9 mouse cellular contexts compared by ENCODE assay signal in the genomic region with DNA sequence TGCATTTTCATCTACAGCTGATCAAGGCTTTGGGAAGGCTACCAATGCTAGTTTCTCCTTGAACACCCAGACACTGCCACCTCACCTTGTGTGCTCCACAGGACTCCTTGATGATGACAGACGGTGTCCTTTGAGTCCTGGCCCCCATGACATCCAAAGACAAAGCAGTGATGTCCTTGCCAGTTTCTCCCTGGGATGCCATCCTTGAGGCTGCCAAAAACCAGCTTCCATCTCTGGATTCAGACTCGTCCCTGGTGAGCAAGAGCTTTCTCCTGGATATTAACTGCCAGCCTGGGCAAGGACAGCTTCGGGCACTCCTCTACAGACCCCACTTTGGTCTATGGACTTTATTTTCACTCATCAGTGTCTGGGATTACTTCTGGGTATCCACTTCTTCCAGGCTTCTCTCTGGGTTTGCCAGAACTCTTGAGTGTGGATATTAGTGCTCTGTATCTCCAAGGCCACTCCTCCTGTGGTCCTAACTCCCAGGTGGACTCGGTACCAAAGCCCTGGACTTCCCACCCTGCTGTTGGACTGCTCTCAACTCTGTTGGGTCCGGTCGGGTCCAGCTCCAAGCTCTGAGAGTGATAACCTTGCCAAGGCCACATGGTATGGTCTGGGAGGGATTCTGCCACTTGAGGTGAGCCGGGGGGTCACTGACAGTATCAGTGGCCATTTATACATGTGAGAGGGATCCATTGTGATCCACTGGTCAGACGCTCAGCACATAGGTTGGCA. TPM values are rescaled to one million over a fixed set of nuclear protein-coding genes. Genes with fewer than 3 reads are reported as not detected.
A peak's percentile ranks its signal among the peaks of the same experiment; 100 is the strongest.
DNase-seq lines count a peak whose midpoint lies in the region; ATAC-seq and TF ChIP-seq lines count a peak whose summit lies in the region.
"Had no signal": no experiment of that assay in that cellular context is flagged by ENCODE, and none has a peak within 500 bp of the region (broad histone marks: within the 10 kb centered on the region; RNA-seq: fewer than 3 reads in every experiment).

No protein-coding gene starts in this region.

- no peak for TF ChIP-seq CTCF in testis, adult 2 months (IDR thresholded peaks at IDR 0.05; ENCODE audit: control insufficient read depth, insufficient read depth, insufficient replicate concordance, low read depth, low read length)

- H3K27ac ChIP-seq in heart, embryonic 10.5 days, result no peak overlapping the region
- no peak overlapping the region for H3K27ac ChIP-seq in testis, adult 2 months (ENCODE audit: control insufficient read depth, insufficient read depth, low read depth, low read length)
- H3K27ac ChIP-seq in limb, embryonic 13.5 days, result no peak overlapping the region

- H3K9me3 ChIP-seq in heart, embryonic 10.5 days, result no peaks in the 10 kb centered on the region
- H3K9me3 ChIP-seq in limb, embryonic 13.5 days, result no peaks in the 10 kb centered on the region

- DNase-seq in heart, embryonic 10.5 days (ENCODE audit: low spot score), result no peak
- no peak for DNase-seq in heart, adult 9 months (ENCODE audit: low spot score in 2 of 2)
- no peak for DNase-seq in testis, postnatal 14 days (ENCODE audit: low spot score)
- DNase-seq in spleen, postnatal 4 days (ENCODE audit: low spot score in 2 of 2), result no peak
- no peak for DNase-seq in ovary, postnatal 10 days (ENCODE audit: low spot score)
- no peak for DNase-seq in lung, postnatal 10 days
- DNase-seq: kidney, postnatal 14 days had no signal

- peaks cover 23% of the 10 kb centered on the region for H3K4me1 ChIP-seq in heart, embryonic 10.5 days
- peaks cover 9% of the 10 kb centered on the region for H3K4me1 ChIP-seq in testis, adult 2 months (ENCODE audit: control insufficient read depth, insufficient read depth, low read length)
- H3K4me1 ChIP-seq in limb, embryonic 13.5 days, result peaks cover 21% of the 10 kb centered on the region

- 0 out of 2 replicates have a peak overlapping the region, but pooled peaks have one; percentile 96 for H3K4me3 ChIP-seq in heart, embryonic 10.5 days
- H3K4me3 ChIP-seq in testis, adult 2 months (ENCODE audit: control insufficient read depth, low read depth, low read length), result peak overlapping the region; percentile 75
- H3K4me3 ChIP-seq in limb, embryonic 13.5 days, result peak overlapping the region; percentile 94; the same call in 1 of the 2 replicates

- H3K36me3 ChIP-seq in heart, embryonic 10.5 days, result no peaks in the 10 kb centered on the region; the same call in 1 of the 2 replicates
- peaks cover 3% of the 10 kb centered on the region for H3K36me3 ChIP-seq in testis, adult 2 months (ENCODE audit: control insufficient read depth, insufficient read depth, low read length)
- no peaks in the 10 kb centered on the region for H3K36me3 ChIP-seq in limb, embryonic 13.5 days

- TF ChIP-seq POLR2A in testis, adult 2 months (IDR thresholded peaks at IDR 0.05; ENCODE audit: control insufficient read depth, low read depth, low read length), result no peak

- ATAC-seq in limb, embryonic 13.5 days (ENCODE audit: low FRiP score, low read depth), result no peak

- peak overlapping the region; percentile 79 for H3K4me2 ChIP-seq in limb, embryonic 13.5 days (replicated peaks)

- 88% methylated on average over 8 of the region's 8 CpGs for WGBS in heart, embryonic 10.5 days
- WGBS in limb, embryonic 13.5 days, result 89% methylated on average over 8 of the region's 8 CpGs

- no peak overlapping the region for H3K9ac ChIP-seq in limb, embryonic 13.5 days

- no peaks in the 10 kb centered on the region for H3K27me3 ChIP-seq in heart, embryonic 10.5 days (ENCODE audit: insufficient read depth, poor library complexity, severe bottlenecking)
- no peaks in the 10 kb centered on the region for H3K27me3 ChIP-seq in testis, adult 2 months (ENCODE audit: control insufficient read depth, insufficient read depth, low read length)
- H3K27me3 ChIP-seq in limb, embryonic 13.5 days, result no peaks in the 10 kb centered on the region

RNA-seq across cellular contexts. Expression of a gene that starts 1.6 kb away (rescaled TPM):
- 38.5 and 44.4 TPM in 2 replicates for polyA plus RNA-seq in heart, embryonic 10.5 days (2016; fragmentation: Nextera tagmentation; extraction: Ambion mirVana)
- 39.3 and 41.5 TPM in 2 replicates for polyA plus RNA-seq in testis, adult 2 months (2012; rRNA removed)
- 76.2 and 76.4 TPM in 2 replicates for polyA plus RNA-seq in limb, embryonic 13.5 days (2015; fragmentation: Nextera tagmentation; extraction: Ambion mirVana)

RNA-seq across cellular contexts. Expression of a gene that starts 27.0 kb away (rescaled TPM):
- polyA plus RNA-seq in heart, embryonic 10.5 days (2016; fragmentation: Nextera tagmentation; extraction: Ambion mirVana), result 111 and 125 TPM in 2 replicates
- 43.1 and 44.3 TPM in 2 replicates for polyA plus RNA-seq in testis, adult 2 months (2012; rRNA removed)
- polyA plus RNA-seq in limb, embryonic 13.5 days (2015; fragmentation: Nextera tagmentation; extraction: Ambion mirVana), result 178 and 182 TPM in 2 replicates

RNA-seq across cellular contexts. Expression of a gene that starts 32.1 kb away (rescaled TPM):
- not detected in 2 replicates for polyA plus RNA-seq in heart, embryonic 10.5 days (2016; fragmentation: Nextera tagmentation; extraction: Ambion mirVana)
- 558 and 561 TPM in 2 replicates for polyA plus RNA-seq in testis, adult 2 months (2012; rRNA removed)
- polyA plus RNA-seq in limb, embryonic 13.5 days (2015; fragmentation: Nextera tagmentation; extraction: Ambion mirVana), result not detected in 2 replicates

RNA-seq across cellular contexts. Expression of a gene that starts 41.5 kb away (rescaled TPM):
- polyA plus RNA-seq in heart, embryonic 10.5 days (2016; fragmentation: Nextera tagmentation; extraction: Ambion mirVana), result 3.0 and 4.2 TPM in 2 replicates
- 1.7 and 4.3 TPM in 2 replicates for polyA plus RNA-seq in testis, adult 2 months (2012; rRNA removed)
- polyA plus RNA-seq in limb, embryonic 13.5 days (2015; fragmentation: Nextera tagmentation; extraction: Ambion mirVana), result 4.1 and 4.8 TPM in 2 replicates

RNA-seq across cellular contexts. Expression of a gene that starts 47.8 kb away (rescaled TPM):
- polyA plus RNA-seq in heart, embryonic 10.5 days (2016; fragmentation: Nextera tagmentation; extraction: Ambion mirVana), result 55.5 and 57.4 TPM in 2 replicates
- 277 and 305 TPM in 2 replicates for polyA plus RNA-seq in testis, adult 2 months (2012; rRNA removed)
- 63.6 and 67.4 TPM in 2 replicates for polyA plus RNA-seq in limb, embryonic 13.5 days (2015; fragmentation: Nextera tagmentation; extraction: Ambion mirVana)

Comparison
In these comparisons a context has a peak if more than half of its experiments do, and no peak if none do; other contexts are left out.
1. RNA of a gene that starts 32.1 kb away (polyA plus RNA-seq): 558 to 561 TPM in testis, adult 2 months; not detected in limb, embryonic 13.5 days and not detected in heart, embryonic 10.5 days; every median in the first group is over 100 times any median in the second.
2. Peak in every context shown above with its lines, with median percentiles within 50 percentile points of each other: H3K4me3 ChIP-seq.